Mouse (Mus musculus): ENCODE data around the gene Itpk1. TPM values are rescaled to one million over a fixed set of nuclear protein-coding genes. Genes with fewer than 3 reads are reported as not detected.

Itpk1 gene
- polyA plus RNA-seq, 1 experiment from 2014 or later: 8.8 TPM

DNA sequence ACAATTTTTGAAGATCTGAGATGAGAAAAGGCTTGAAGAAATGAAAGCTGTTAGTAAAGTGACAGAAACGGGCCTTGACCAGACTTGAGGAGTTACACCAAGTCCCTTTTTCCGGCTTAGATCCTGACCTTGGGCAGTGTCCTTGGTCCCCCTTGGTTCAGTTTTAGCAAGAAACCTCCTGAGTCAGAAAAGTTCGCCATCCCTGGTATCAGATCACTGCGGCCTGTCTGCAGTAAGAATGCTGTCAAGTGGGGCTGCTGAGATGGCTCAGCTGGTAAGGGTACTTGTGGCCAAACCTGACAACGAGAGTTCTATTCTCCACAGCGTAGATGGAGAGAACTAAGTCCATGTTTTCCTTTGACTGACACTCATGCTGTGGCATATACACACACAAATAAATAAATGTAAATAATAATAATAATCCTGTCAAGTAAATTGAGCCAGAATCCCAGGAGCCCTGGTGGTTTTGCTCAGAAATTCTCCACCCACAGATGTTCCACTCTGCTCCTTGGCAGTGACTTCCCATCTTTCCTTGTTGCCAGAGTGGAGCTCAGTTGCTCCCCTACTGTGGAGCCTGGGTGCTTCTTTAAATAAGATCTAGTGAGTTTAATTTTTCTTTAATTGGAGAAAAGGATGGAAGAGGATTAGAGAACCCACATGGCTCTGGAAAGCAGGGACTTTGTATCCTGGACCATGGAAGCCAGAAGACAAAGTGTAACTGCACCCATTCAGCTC, 1.3 kb upstream of the Itpk1 start:
- no peak for ATAC-seq (replicated peaks; ENCODE audit: extremely low read depth, insufficient read depth, low FRiP score)
- H3K27me3 ChIP-seq (ENCODE audit: control insufficient read depth, insufficient read depth, low read length): no peaks in the 10 kb centered on the region
- H3K9ac ChIP-seq (ENCODE audit: low read length): peak overlapping the region; percentile 78; the same call in 1 of the 2 replicates
- H3K4me3 ChIP-seq (ENCODE audit: low read length): no peak overlapping the region; the same call in 1 of the 2 replicates
- H3K9me3 ChIP-seq (replicated peaks; ENCODE audit: control insufficient read depth, low read length): no peaks in the 10 kb centered on the region
- peaks cover 25% of the 10 kb centered on the region for H3K4me1 ChIP-seq (ENCODE audit: control insufficient read depth, insufficient read depth, low read length)
- H3K27ac ChIP-seq (ENCODE audit: low read length): peak overlapping the region; percentile 76
- no peaks in the 10 kb centered on the region for H3K36me3 ChIP-seq (ENCODE audit: control insufficient read depth, insufficient read depth)
- WGBS: 68% methylated on average over 6 of the region's 6 CpGs
- H3K4me2 ChIP-seq (ENCODE audit: low read depth, low read length): peak overlapping the region; percentile 86

DNA sequence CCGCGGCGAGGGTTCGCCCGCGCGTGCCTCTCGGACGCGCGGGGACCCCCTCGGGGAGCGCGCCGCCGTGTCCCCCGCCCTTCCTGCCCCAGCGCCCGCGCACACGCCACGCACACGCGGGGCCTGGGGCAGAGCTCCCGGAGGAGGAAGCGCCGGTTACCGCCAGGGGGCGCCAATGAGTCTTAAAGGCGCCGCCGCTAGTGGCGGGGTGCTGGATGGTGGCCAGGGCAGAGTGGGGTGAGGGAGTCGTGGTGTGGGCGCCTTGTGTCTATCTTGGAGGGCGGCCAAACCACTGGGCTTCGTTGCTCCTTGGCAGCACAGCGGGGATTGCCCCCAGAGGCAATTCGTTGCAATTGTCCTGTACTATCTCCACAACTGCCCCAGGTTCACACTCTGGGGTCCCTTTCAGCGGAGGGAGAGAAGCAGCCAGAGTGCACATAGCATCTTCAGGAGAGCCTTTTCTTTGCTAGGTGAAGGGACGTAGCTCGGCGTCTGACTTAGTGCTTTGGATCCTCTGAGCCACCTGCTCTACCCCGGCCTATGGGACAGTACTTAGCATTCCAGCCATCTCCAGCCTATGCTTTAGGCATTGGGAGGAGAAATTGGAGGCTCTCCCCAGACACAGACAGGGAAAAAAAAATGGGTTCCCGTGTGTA, 614 bp upstream of the Itpk1 start:
- ATAC-seq (replicated peaks; ENCODE audit: extremely low read depth, insufficient read depth, low FRiP score): peak; percentile 75
- H3K27ac ChIP-seq (ENCODE audit: low read length): peak overlapping the region; percentile 76
- peak overlapping the region; percentile 68 for H3K4me3 ChIP-seq (ENCODE audit: low read length)
- H3K4me1 ChIP-seq (ENCODE audit: control insufficient read depth, insufficient read depth, low read length): peaks cover 25% of the 10 kb centered on the region
- peak overlapping the region; percentile 78 for H3K9ac ChIP-seq (ENCODE audit: low read length)
- H3K27me3 ChIP-seq (ENCODE audit: control insufficient read depth, insufficient read depth, low read length): no peaks in the 10 kb centered on the region
- peak overlapping the region; percentile 86 for H3K4me2 ChIP-seq (ENCODE audit: low read depth, low read length)
- WGBS: 2% methylated on average over 45 of the region's 45 CpGs
- no peaks in the 10 kb centered on the region for H3K36me3 ChIP-seq (ENCODE audit: control insufficient read depth, insufficient read depth)
- no peaks in the 10 kb centered on the region for H3K9me3 ChIP-seq (replicated peaks; ENCODE audit: control insufficient read depth, low read length)

DNA sequence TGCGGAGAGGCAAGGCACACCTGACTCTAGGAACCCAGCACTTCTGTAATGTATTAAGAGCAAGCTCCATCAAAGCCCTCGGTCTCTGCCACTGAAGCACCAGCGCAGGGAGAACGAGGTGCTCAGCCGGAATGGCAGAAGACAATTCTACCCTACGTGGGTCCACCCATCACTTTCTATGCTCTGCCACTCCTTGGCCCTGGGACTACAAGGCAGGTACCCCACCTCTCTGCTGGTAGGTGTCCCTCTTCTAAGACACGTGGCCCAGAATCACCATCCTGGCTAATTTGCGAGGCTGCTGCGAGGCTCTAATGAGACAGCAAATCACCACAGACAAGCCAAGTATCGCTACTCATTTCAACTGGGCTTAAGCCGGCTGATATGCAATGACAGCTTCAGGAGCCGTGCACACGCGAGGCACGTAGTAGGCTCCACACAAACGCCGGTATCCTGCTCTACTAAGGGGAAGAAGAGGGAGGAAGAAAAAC, 765 bp downstream of the Itpk1 start:
- Histone ChIP-seq H3K4me1 (ENCODE audit: control insufficient read depth, insufficient read depth, low read length) (peaks cover 28% of the 10 kb centered on the region), H3K27me3 (ENCODE audit: control insufficient read depth, insufficient read depth, low read length) (no peaks in the 10 kb centered on the region), H3K36me3 (ENCODE audit: control insufficient read depth, insufficient read depth) (no peaks in the 10 kb centered on the region), H3K27ac (ENCODE audit: low read length) (no peak overlapping the region), H3K4me3 (ENCODE audit: low read length) (peak overlapping the region; percentile 68), H3K4me2 (ENCODE audit: low read depth, low read length) (peak overlapping the region; percentile 86), H3K9me3 (replicated peaks; ENCODE audit: control insufficient read depth, low read length) (no peaks in the 10 kb centered on the region), H3K9ac (ENCODE audit: low read length) (peak overlapping the region; percentile 78)
- WGBS: 14% methylated on average over 17 of the region's 17 CpGs
- 0 out of 2 replicates have a peak, but pooled peaks have one; percentile 0 for ATAC-seq (replicated peaks; ENCODE audit: extremely low read depth, insufficient read depth, low FRiP score)

DNA sequence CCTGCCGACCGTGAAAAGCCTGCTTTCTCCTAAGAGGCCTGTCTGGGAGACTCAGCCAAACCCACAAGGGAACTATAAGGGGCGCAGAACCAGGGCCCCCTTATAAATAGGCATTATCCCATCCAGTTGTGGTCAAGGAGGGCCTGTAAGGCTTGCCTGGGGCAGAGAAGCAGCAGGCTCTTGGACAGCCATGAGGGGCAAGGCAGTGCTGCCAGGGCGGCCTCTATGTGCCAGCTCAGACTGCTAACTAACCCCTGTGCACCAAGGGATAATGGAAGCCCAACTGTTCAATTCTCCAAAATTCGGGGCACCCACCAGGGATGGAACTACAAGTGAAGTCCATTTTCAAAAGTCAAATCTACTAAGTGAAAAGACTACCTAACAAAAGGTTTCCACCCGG, 1.3 kb downstream of the Itpk1 start:
- H3K4me2 ChIP-seq (ENCODE audit: low read depth, low read length): peak overlapping the region; percentile 86
- WGBS: 60% methylated on average over 6 of the region's 6 CpGs

DNA sequence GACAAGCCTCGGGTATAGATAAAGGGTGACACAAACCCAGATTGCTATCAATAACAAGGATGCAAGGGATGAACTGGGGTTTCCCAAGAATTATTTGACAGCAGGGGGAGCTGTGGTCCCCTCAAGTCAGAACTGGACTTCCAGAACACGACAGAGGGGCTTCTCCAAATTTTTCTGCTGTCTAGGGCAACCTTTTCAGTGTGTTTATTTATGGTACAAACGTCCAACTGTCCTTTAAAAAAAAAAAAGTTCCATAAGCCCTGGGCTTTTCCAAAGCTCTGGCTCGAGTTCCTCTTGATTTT, 1.7 kb downstream of the Itpk1 start:
- peak overlapping the region; percentile 86 for H3K4me2 ChIP-seq (ENCODE audit: low read depth, low read length)
- no peak for ATAC-seq (replicated peaks; ENCODE audit: extremely low read depth, insufficient read depth, low FRiP score)
- peak overlapping the region; percentile 64 for H3K27ac ChIP-seq (ENCODE audit: low read length)
- peak overlapping the region; percentile 65 for H3K9ac ChIP-seq (ENCODE audit: low read length)
- no peaks in the 10 kb centered on the region for H3K9me3 ChIP-seq (replicated peaks; ENCODE audit: control insufficient read depth, low read length)
- peaks cover 36% of the 10 kb centered on the region for H3K4me1 ChIP-seq (ENCODE audit: control insufficient read depth, insufficient read depth, low read length)
- whole genome bisulfite sequencing: 12% methylated on average over 4 of the region's 4 CpGs
- H3K27me3 ChIP-seq (ENCODE audit: control insufficient read depth, insufficient read depth, low read length): no peaks in the 10 kb centered on the region
- H3K4me3 ChIP-seq (ENCODE audit: low read length): peak overlapping the region; percentile 68
- no peaks in the 10 kb centered on the region for H3K36me3 ChIP-seq (ENCODE audit: control insufficient read depth, insufficient read depth)

More for the DNA sequence above, 1.3 kb downstream of the Itpk1 start:
- peak overlapping the region; percentile 43; the same call in 1 of the 2 replicates for H3K27ac ChIP-seq (ENCODE audit: low read length)
- H3K9me3 ChIP-seq (replicated peaks; ENCODE audit: control insufficient read depth, low read length): no peaks in the 10 kb centered on the region
- no peak for ATAC-seq (replicated peaks; ENCODE audit: extremely low read depth, insufficient read depth, low FRiP score)
- peaks cover 32% of the 10 kb centered on the region for H3K4me1 ChIP-seq (ENCODE audit: control insufficient read depth, insufficient read depth, low read length)
- H3K9ac ChIP-seq (ENCODE audit: low read length): peak overlapping the region; percentile 41; the same call in 1 of the 2 replicates
- H3K27me3 ChIP-seq (ENCODE audit: control insufficient read depth, insufficient read depth, low read length): no peaks in the 10 kb centered on the region
- no peaks in the 10 kb centered on the region for H3K36me3 ChIP-seq (ENCODE audit: control insufficient read depth, insufficient read depth)
- H3K4me3 ChIP-seq (ENCODE audit: low read length): peak overlapping the region; percentile 68

DNA sequence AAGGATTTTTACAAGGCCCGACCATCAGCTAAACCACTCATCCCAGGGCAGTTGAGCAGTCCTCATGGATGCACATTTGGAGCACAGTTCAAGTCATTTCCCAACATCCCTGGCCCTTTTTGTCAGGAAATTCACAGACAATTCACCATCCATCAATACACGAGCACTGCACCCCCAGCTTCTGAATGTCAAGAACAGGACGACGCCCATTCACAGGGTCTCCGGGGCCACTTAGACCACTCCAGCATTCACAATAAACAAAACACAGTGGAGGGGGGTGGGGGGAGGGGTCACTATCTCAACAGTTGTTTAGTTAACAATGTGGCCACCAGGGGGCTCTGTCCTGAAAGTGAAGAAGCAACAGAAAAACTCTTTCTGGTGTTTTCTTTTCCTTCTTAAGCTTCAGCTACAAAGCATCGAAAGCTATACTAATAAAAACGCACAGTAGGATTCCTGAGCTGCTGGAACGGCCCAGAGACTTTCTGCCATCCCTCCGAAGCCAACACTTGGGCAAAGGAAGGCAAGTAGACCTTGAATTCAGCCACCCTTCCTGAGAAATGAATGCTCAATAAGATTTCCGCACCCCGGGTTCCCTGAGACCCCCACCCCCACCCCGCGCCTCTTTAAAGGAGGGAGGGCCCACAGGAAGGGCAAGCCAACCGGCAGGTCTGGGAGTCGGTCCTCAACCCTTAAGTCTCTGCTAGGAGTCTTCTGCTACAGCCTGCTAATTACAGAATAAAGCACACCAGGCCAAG, 2.2 kb downstream of the Itpk1 start:
- WGBS: 6% methylated on average over 15 of the region's 15 CpGs
- Histone ChIP-seq H3K9ac (ENCODE audit: low read length) (peak overlapping the region; percentile 65), H3K4me2 (ENCODE audit: low read depth, low read length) (peak overlapping the region; percentile 86), H3K36me3 (ENCODE audit: control insufficient read depth, insufficient read depth) (no peaks in the 10 kb centered on the region), H3K9me3 (replicated peaks; ENCODE audit: control insufficient read depth, low read length) (no peaks in the 10 kb centered on the region), H3K4me3 (ENCODE audit: low read length) (peak overlapping the region; percentile 68), H3K4me1 (ENCODE audit: control insufficient read depth, insufficient read depth, low read length) (peaks cover 39% of the 10 kb centered on the region), H3K27me3 (ENCODE audit: control insufficient read depth, insufficient read depth, low read length) (no peaks in the 10 kb centered on the region), H3K27ac (ENCODE audit: low read length) (peak overlapping the region; percentile 64)
- ATAC-seq (replicated peaks; ENCODE audit: extremely low read depth, insufficient read depth, low FRiP score): no peak

DNA sequence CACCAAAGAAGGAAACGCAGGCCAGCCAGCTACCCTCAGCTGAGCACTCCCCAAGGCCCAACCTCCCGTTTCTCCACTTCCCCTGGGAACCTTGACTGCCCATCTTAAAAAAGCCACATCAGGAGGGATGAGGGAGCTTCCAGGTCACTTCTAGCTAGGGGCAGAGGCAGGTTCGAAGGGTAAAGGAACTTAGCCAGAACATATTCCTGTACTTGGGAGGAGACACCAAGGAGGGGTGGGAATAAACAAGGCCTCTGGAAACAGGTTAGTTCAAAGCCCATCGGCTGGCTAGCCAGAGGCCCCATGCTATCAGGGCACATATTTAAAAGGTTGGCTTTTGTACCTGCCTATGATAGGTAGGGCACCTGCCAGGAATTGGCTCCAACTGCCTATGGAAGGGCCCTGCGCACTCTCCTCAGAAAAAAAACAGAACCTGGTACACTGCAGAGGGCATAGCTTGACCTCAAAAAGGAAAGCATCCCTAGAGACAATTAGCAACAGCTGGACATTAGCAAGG, 3.0 kb downstream of the Itpk1 start:
- no peak for ATAC-seq (replicated peaks; ENCODE audit: extremely low read depth, insufficient read depth, low FRiP score)
- no peaks in the 10 kb centered on the region for H3K36me3 ChIP-seq (ENCODE audit: control insufficient read depth, insufficient read depth)
- H3K4me3 ChIP-seq (ENCODE audit: low read length): no peak overlapping the region
- H3K27ac ChIP-seq (ENCODE audit: low read length): no peak overlapping the region
- no peaks in the 10 kb centered on the region for H3K9me3 ChIP-seq (replicated peaks; ENCODE audit: control insufficient read depth, low read length)
- H3K27me3 ChIP-seq (ENCODE audit: control insufficient read depth, insufficient read depth, low read length): no peaks in the 10 kb centered on the region
- H3K4me2 ChIP-seq (ENCODE audit: low read depth, low read length): no peak overlapping the region
- WGBS: 83% methylated on average over 5 of the region's 5 CpGs
- peaks cover 44% of the 10 kb centered on the region for H3K4me1 ChIP-seq (ENCODE audit: control insufficient read depth, insufficient read depth, low read length)
- H3K9ac ChIP-seq (ENCODE audit: low read length): no peak overlapping the region

DNA sequence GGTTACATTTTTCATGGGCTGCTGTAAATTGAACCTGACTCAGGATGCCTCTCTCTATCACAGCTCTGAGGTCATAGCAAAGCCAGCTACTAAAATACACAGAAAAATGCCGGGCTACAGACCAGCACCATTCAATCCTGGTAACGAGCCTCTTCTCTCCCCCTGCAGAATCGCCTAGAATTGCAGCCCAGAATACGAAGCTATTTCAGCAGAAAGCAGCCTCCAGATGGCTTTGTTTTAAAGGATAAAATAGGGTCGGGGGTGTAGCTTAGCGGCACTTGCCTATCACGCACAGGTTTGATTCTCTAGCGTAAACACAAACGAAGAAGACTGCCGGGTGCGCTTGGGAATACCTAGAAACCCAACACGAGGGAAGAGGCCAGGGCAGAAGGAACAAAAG, 4.3 kb downstream of the Itpk1 start:
- Histone ChIP-seq H3K9me3 (replicated peaks; ENCODE audit: control insufficient read depth, low read length) (no peaks in the 10 kb centered on the region), H3K9ac (ENCODE audit: low read length) (no peak overlapping the region), H3K27ac (ENCODE audit: low read length) (no peak overlapping the region), H3K4me3 (ENCODE audit: low read length) (no peak overlapping the region), H3K4me2 (ENCODE audit: low read depth, low read length) (no peak overlapping the region), H3K27me3 (ENCODE audit: control insufficient read depth, insufficient read depth, low read length) (no peaks in the 10 kb centered on the region), H3K4me1 (ENCODE audit: control insufficient read depth, insufficient read depth, low read length) (peaks cover 41% of the 10 kb centered on the region), H3K36me3 (ENCODE audit: control insufficient read depth, insufficient read depth) (no peaks in the 10 kb centered on the region)
- 71% methylated on average over 12 of the region's 12 CpGs for WGBS
- no peak for ATAC-seq (replicated peaks; ENCODE audit: extremely low read depth, insufficient read depth, low FRiP score)

Measured in heart, embryonic 16.5 days (tissue).